Mouse (Mus musculus) small intestine, adult 2 months (tissue): ENCODE data around the gene Tchp.

Experiments
- CTCF ChIP-seq: fragments of 200-500 bp; IDR thresholded peaks from 2 replicates; pipeline ENCODE4 v1.5.1; 2012; ENCODE audit warnings: low read depth, mild to moderate bottlenecking, control low read depth, inconsistent platforms, low read length, moderate library complexity, mixed read lengths; ENCODE audit not compliant: insufficient replicate concordance, insufficient read length; ENCODE audit errors: extremely low read depth
- POLR2A ChIP-seq: fragments of 200-500 bp; IDR thresholded peaks from 2 replicates; pipeline ENCODE4 v1.6.1; 2012; ENCODE audit warnings: low read depth, mild to moderate bottlenecking, control low read depth, inconsistent platforms, low read length, moderate library complexity

DNA sequence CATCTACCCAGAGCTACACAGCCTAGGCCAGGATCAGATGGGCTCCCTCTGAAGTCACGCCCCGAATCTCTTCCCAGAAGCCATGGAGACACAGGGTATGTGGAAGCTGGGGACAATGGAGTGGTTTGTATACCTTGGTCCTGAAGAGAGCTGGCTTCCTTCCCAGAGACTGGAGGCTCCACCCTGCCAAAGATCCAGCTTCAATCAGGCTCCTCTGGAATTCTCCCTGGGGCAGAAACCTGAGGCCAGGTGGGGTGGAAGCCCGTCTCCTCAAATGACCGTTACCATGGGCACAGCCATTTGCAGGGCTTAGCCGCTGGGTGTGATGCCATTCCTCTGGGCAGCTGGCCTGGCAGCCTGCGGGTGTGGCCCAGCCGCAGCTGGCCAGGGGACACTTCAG lies 42.8 kb upstream of the Tchp start:
- TF ChIP-seq POLR2A (no peak), CTCF (no peak)
